Mouse (Mus musculus): ENCODE data around the gene Man2a2.

- TF ChIP-seq POLR2A (IDR thresholded peaks at IDR 0.05; ENCODE audit: low read depth, low read length) (no peak), CTCF (IDR thresholded peaks at IDR 0.05; ENCODE audit: borderline replicate concordance, insufficient read depth, low read length) (no peak)
Measured at GRCm38 (mm10) chr7:80407712-80408111, 36.5 kb upstream of the Man2a2 start.

Measured in embryonic fibroblast, embryonic 13.5 days (primary cell).